Mouse (Mus musculus) heart, postnatal 4 days (tissue): ENCODE data around the gene Dock1. TPM values are rescaled to one million over a fixed set of nuclear protein-coding genes. Genes with fewer than 3 reads are reported as not detected.
A peak's percentile ranks its signal among the peaks of the same experiment; 100 is the strongest.

Source experiments
- DNase-seq: peaks from one replicate; pipeline ENCODE4 v3.0.0; 2021
- total RNA-seq, 2 experiments: library from RNA; stranded (reverse); gene quantifications; 2 replicates each; pipeline ENCODE4 v1.2.3; 2021

Gene Dock1
- total RNA-seq, 2 experiments from 2014 or later: 53.7 to 56.5 TPM

- DNase-seq: no peak
Observed at GRCm38 (mm10) chr7:134840066-134840465, 169.6 kb downstream of the Dock1 start.

GRCm38 (mm10) chr7:134842751-134843150 is 172.3 kb downstream of the Dock1 start:
- DNase-seq: no peak

- no peak for DNase-seq
Observed at GRCm38 (mm10) chr7:134862000-134862399, 191.5 kb downstream of the Dock1 start.

- DNase-seq: peak; percentile 72
Observed at GRCm38 (mm10) chr7:134864175-134864574, 193.7 kb downstream of the Dock1 start.

- no peak for DNase-seq
Observed at GRCm38 (mm10) chr7:134872511-134872910, 202.1 kb downstream of the Dock1 start.

- DNase-seq: no peak
Observed at GRCm38 (mm10) chr7:134872981-134873380, 202.5 kb downstream of the Dock1 start.

- DNase-seq: no peak
Observed at GRCm38 (mm10) chr7:134878985-134879384, 208.5 kb downstream of the Dock1 start.

GRCm38 (mm10) chr7:134880431-134880830 is 210.0 kb downstream of the Dock1 start:
- DNase-seq: no peak

GRCm38 (mm10) chr7:134883516-134883915 is 213.1 kb downstream of the Dock1 start:
- DNase-seq: no peak

- DNase-seq: no peak
Observed at GRCm38 (mm10) chr7:134892449-134892871, 222.0 kb downstream of the Dock1 start.

GRCm38 (mm10) chr7:134892972-134893371 is 222.5 kb downstream of the Dock1 start:
- DNase-seq: peak; percentile 8

GRCm38 (mm10) chr7:134894604-134895003 is 224.2 kb downstream of the Dock1 start:
- no peak for DNase-seq

GRCm38 (mm10) chr7:134899462-134899861 is 229.0 kb downstream of the Dock1 start:
- DNase-seq: no peak

GRCm38 (mm10) chr7:134901992-134902391 is 231.5 kb downstream of the Dock1 start:
- no peak for DNase-seq

GRCm38 (mm10) chr7:134931886-134932285 is 261.4 kb downstream of the Dock1 start:
- no peak for DNase-seq

GRCm38 (mm10) chr7:134937471-134937926 is 267.0 kb downstream of the Dock1 start:
- DNase-seq: no peak

- DNase-seq: peak; percentile 43
Observed at GRCm38 (mm10) chr7:134937927-134938609, 267.6 kb downstream of the Dock1 start, which contains the start of gene Fam196a. TSS of gene Fam196a (minus strand) at chr7:134938430.

GRCm38 (mm10) chr7:134941891-134942290 is 271.4 kb downstream of the Dock1 start:
- DNase-seq: no peak

GRCm38 (mm10) chr7:134943063-134943462 is 272.6 kb downstream of the Dock1 start:
- DNase-seq: no peak

GRCm38 (mm10) chr7:134943701-134944100 is 273.2 kb downstream of the Dock1 start:
- no peak for DNase-seq

- DNase-seq: no peak
Observed at GRCm38 (mm10) chr7:134945925-134946716, 275.7 kb downstream of the Dock1 start.

GRCm38 (mm10) chr7:134959086-134959485 is 288.6 kb downstream of the Dock1 start:
- no peak for DNase-seq

- peak; percentile 19 for DNase-seq
Observed at GRCm38 (mm10) chr7:134960871-134961270, 290.4 kb downstream of the Dock1 start.

GRCm38 (mm10) chr7:134961608-134962007 is 291.2 kb downstream of the Dock1 start:
- DNase-seq: no peak
